Mouse (Mus musculus) liver, embryonic 12.5 days (tissue): ENCODE measurements at regions not wholly inside any gene's neighbourhood (a gene's known extent, or its start where the extent isn't known, plus 50 kb on each side); places are given as distances from the start of the nearest gene placed in this dataset.

Experiments
- ATAC-seq: fragments of 200-750 bp; cut with Nextera tagmentation; 2 replicates; pipeline ENCODE4 v1.8.0; 2017; ENCODE audit warnings: moderate number of reproducible peaks, mild to moderate bottlenecking, moderate library complexity
- H3K27ac ChIP-seq: fragments of 300-500 bp; sonication (generic); 2 replicates; pipeline ENCODE4 v1.5.1; 2016; ENCODE audit warnings: mild to moderate bottlenecking
- H3K27me3 ChIP-seq: fragments of 300-500 bp; sonication (generic); replicated peaks from 2 replicates; pipeline ENCODE4 v1.6.1; 2016; ENCODE audit warnings: mild to moderate bottlenecking, moderate library complexity
- H3K36me3 ChIP-seq: fragments of 300-500 bp; sonication (generic); 2 replicates; pipeline ENCODE4 v1.6.1; 2016; ENCODE audit warnings: mild to moderate bottlenecking, moderate library complexity
- H3K4me1 ChIP-seq: fragments of 300-500 bp; sonication (generic); 2 replicates; pipeline ENCODE4 v1.6.1; 2016
- H3K4me2 ChIP-seq: fragments of 300-500 bp; sonication (generic); 2 replicates; pipeline ENCODE4 v1.6.1; 2016; ENCODE audit warnings: mild to moderate bottlenecking, moderate library complexity
- H3K4me3 ChIP-seq: fragments of 300-500 bp; sonication (generic); 2 replicates; pipeline ENCODE4 v1.5.1; 2016; ENCODE audit warnings: mild to moderate bottlenecking, moderate library complexity
- H3K9ac ChIP-seq: fragments of 300-500 bp; sonication (generic); 2 replicates; pipeline ENCODE4 v1.6.1; 2016; ENCODE audit warnings: mild to moderate bottlenecking, moderate library complexity
- H3K9me3 ChIP-seq: fragments of 300-500 bp; sonication (generic); replicated peaks from 2 replicates; pipeline ENCODE4 v1.6.1; 2016; ENCODE audit warnings: mild to moderate bottlenecking, moderate library complexity
- WGBS: fragments of 180-500 bp; shearing (Covaris S2); methylation state at CpG from one replicate; pipeline ENCODE4 v1.1.7; 2016; ENCODE audit not compliant: insufficient replicate concordance; 5-methylcytosine and 5-hydroxymethylcytosine counted together

DNA sequence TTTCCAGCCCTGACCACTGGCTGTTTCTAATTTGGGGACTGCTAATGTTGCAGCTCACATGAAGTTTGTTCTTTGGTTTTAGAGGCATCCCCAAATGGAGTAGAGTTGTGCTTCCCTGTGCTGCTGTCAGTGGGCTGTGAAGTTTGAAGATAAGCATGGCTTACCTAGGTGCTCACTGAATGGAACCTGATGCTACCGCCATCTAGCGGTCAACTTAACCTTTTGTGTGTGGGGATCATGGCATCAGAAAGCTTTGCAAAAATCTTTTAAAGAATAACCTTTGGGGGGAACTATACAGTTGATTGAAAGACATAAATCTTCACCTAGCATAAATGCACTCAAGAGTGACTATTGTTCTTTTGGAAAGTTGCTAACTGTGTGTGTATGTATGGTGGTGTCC is 382.8 kb upstream of the Trpc7 start:
- H3K27me3 ChIP-seq, result 0 out of 2 replicates have a peak, but pooled peaks cover 6% of the 10 kb centered on the region
- no peaks in the 10 kb centered on the region for H3K9me3 ChIP-seq
- no peaks in the 10 kb centered on the region for H3K36me3 ChIP-seq
- H3K27ac ChIP-seq, result no peak overlapping the region
- ATAC-seq, result no peak
- no peak overlapping the region for H3K4me2 ChIP-seq
- H3K4me1 ChIP-seq, result no peaks in the 10 kb centered on the region
- H3K9ac ChIP-seq, result no peak overlapping the region
- no peak overlapping the region for H3K4me3 ChIP-seq
- 6% methylated on average over 2 of the region's 2 CpGs for WGBS

DNA sequence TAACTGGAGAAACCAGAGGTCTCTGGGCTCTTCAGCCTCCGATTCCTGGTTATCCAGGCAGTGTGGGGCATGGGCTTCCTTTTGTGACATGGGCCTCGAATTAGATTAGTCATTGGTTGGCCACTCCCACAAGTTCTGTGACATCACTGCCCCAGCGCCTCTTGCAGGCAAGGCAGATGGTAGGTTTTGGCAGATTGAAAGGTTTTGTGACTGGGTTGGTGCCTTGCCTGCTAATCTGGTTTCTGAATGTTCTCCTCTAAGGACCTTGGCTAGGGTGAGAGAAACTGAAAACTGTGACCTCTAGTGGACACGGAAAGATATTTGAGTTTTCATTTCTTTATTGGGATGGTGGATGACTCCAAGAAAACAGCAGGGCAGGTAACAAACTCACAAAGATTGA is 381.3 kb upstream of the Trpc7 start:
- 0 out of 2 replicates have a peak, but pooled peaks cover 2% of the 10 kb centered on the region for H3K27me3 ChIP-seq
- no peaks in the 10 kb centered on the region for H3K4me1 ChIP-seq
- no peak overlapping the region for H3K27ac ChIP-seq
- H3K36me3 ChIP-seq, result no peaks in the 10 kb centered on the region
- WGBS, result 43% methylated on average over 4 of the region's 4 CpGs
- no peak overlapping the region for H3K9ac ChIP-seq
- no peak for ATAC-seq
- no peak overlapping the region for H3K4me2 ChIP-seq
- no peak overlapping the region for H3K4me3 ChIP-seq
- no peaks in the 10 kb centered on the region for H3K9me3 ChIP-seq

DNA sequence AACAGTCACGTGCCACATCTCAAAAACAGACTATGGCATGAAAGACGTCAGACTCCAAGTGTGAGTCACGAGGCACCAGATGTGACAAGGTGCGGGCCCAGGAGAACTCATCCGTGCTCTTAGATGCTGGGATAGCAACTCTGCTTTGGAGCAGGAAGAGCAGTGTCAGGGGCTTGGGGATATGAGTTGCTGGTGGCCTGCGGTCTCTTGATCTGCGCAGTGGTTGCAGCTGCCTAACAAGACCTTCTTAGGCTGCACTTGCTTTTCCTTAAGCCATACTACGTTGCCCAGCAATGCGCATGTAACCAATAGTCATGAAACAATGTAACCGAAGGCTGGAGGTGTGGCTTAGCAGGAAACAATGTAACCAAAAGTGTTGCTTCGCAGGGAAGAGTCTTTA is 380.1 kb upstream of the Trpc7 start:
- no peaks in the 10 kb centered on the region for H3K27me3 ChIP-seq
- no peaks in the 10 kb centered on the region for H3K4me1 ChIP-seq
- no peak overlapping the region for H3K4me2 ChIP-seq
- no peak overlapping the region for H3K27ac ChIP-seq
- H3K4me3 ChIP-seq, result no peak overlapping the region
- H3K9me3 ChIP-seq, result no peaks in the 10 kb centered on the region
- no peak overlapping the region for H3K9ac ChIP-seq
- 73% methylated on average over 11 of the region's 11 CpGs for WGBS
- H3K36me3 ChIP-seq, result no peaks in the 10 kb centered on the region
- ATAC-seq, result no peak

DNA sequence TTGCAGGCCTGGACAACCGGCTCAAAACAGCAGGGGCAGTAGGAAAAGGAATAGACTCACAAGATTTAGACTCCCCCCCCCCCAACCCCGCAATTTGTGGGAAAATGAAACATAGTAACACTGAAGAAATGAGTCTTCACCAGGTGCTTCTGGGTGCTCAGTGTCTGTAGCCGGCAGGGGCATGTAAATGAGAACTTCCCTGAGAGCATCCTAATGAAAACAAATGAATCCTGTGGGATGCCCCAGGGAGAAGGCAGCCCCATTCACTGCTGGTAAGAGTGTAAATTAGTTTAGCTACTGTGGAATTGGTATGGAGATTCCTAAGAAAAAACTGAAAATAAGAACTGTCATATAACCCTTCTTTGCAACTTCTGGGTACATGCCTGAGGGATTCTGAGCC is 377.8 kb upstream of the Trpc7 start:
- no peaks in the 10 kb centered on the region for H3K27me3 ChIP-seq
- no peak overlapping the region for H3K4me2 ChIP-seq
- no peaks in the 10 kb centered on the region for H3K36me3 ChIP-seq
- 29% methylated on average over 3 of the region's 3 CpGs for whole genome bisulfite sequencing
- H3K27ac ChIP-seq, result no peak overlapping the region
- no peaks in the 10 kb centered on the region for H3K9me3 ChIP-seq
- H3K4me1 ChIP-seq, result no peaks in the 10 kb centered on the region
- H3K4me3 ChIP-seq, result no peak overlapping the region
- no peak for ATAC-seq
- H3K9ac ChIP-seq, result no peak overlapping the region

DNA sequence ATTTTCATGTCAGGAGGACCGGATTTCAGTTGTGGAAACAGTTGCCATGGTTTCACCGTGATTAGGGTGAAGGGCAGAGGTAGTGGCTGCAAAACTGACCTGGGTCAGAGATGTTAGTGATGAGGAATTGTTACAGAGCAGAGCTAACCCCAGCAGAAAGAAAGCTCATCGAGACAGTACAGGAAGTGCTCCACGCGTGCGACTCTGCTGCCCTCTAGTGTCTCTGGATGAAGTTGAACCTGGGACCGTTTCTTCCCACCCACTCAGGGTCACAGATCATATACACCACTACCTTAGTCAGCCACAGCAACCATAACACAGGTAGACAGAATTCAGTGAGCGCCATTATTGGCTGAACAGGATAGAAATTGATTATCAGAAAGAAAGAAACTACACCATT is 373.8 kb upstream of the Trpc7 start:
- Histone ChIP-seq H3K9me3 (no peaks in the 10 kb centered on the region), H3K36me3 (no peaks in the 10 kb centered on the region), H3K27me3 (no peaks in the 10 kb centered on the region), H3K27ac (no peak overlapping the region), H3K9ac (no peak overlapping the region), H3K4me2 (no peak overlapping the region), H3K4me1 (no peaks in the 10 kb centered on the region), H3K4me3 (no peak overlapping the region)
- ATAC-seq, result no peak
- 14% methylated on average over 8 of the region's 8 CpGs for WGBS

DNA sequence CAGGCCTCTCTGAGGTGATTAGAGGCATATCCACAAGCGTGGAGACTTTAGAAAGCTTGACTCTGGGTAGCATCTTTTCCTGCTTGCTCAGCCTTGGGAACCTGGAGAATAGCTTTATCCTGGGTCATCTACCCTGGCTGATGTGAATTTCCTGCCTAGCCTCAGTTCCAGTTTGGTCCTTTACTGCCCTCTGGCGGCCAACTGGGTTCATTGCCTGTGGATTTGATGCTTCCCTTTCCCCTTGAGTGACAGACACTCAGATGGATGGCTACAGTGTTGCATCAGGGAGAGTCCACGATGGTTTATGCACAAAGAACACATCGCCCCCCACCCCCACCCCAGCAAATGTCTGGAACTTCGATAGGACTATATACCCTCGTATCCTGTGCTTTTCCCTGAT is 364.1 kb upstream of the Trpc7 start:
- Histone ChIP-seq H3K9ac (no peak overlapping the region), H3K4me3 (no peak overlapping the region), H3K4me1 (no peaks in the 10 kb centered on the region), H3K27ac (no peak overlapping the region), H3K36me3 (no peaks in the 10 kb centered on the region), H3K27me3 (no peaks in the 10 kb centered on the region), H3K9me3 (no peaks in the 10 kb centered on the region), H3K4me2 (no peak overlapping the region)
- WGBS, result 5% methylated on average over 6 of the region's 6 CpGs
- no peak for ATAC-seq

DNA sequence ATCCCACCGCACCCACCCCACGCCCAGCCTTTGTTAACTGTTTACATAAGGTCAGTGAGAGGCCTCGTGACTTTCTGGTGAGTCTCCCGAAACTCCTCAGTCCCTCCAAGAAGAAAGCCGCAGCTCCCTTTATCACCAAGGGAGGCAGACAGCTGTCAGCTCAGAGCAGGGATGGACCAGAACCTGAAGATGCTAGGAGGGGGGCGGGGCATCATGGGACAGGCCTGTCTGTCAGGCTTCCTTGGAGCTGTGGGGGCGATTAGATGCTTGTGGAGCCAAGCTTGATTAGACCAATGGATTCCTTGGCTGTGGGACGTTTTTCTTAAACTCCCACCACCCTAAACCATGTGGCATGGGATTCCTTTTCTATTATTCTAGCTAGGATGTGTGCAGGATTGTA is 363.7 kb upstream of the Trpc7 start:
- no peaks in the 10 kb centered on the region for H3K36me3 ChIP-seq
- no peak for ATAC-seq
- 58% methylated on average over 8 of the region's 8 CpGs for WGBS

DNA sequence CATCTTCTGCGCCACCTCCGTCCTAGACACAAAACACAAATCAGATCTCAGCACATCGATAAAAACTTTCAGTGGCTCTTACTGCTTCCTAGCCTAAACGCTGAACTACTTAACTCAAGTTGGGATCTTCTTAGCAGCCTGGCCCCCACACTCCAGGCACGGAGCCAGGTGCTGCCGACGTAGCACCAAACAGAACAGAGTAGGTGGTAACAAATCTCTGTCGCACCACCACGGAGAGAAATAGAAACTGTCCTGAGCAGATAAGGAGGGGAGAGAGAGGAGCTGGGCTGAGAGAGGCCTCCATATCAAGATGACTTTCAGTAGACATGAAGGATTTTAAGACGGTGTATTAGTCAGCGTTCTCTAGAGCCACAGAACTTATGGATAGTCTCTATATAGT is 360.1 kb upstream of the Trpc7 start:
- no peak for ATAC-seq

More for the DNA sequence above, 363.7 kb upstream of the Trpc7 start:
- no peak overlapping the region for H3K4me3 ChIP-seq
- H3K9me3 ChIP-seq, result no peaks in the 10 kb centered on the region
- no peaks in the 10 kb centered on the region for H3K4me1 ChIP-seq
- no peak overlapping the region for H3K27ac ChIP-seq
- H3K27me3 ChIP-seq, result no peaks in the 10 kb centered on the region
- no peak overlapping the region for H3K9ac ChIP-seq
- no peak overlapping the region for H3K4me2 ChIP-seq

DNA sequence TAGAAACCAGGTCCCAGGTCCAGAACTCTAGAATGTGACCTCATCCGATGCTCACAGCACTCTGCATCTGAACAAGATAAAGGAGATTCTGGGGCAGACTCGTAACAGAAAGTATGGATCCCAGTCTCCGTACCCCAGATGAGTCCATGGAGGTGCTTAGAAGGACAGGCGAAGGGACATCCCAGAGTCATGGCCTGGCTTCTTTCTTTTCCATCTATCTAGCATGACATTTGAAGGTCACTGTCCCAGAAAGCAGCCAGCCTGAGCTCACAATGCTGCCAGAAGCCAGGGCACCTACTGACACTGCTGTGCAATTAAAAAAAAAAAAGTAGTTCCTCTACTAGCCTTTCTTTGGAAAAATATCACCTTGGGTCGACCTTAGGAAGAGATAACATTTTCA is 354.1 kb upstream of the Trpc7 start:
- 63% methylated on average over 5 of the region's 5 CpGs for WGBS
- no peak overlapping the region for H3K4me2 ChIP-seq
- no peak overlapping the region for H3K9ac ChIP-seq
- H3K27me3 ChIP-seq, result no peaks in the 10 kb centered on the region
- no peak overlapping the region for H3K27ac ChIP-seq
- no peaks in the 10 kb centered on the region for H3K4me1 ChIP-seq
- H3K4me3 ChIP-seq, result no peak overlapping the region
- ATAC-seq, result no peak
- peaks cover 5% of the 10 kb centered on the region; the same call in 1 of the 2 replicates for H3K9me3 ChIP-seq
- H3K36me3 ChIP-seq, result no peaks in the 10 kb centered on the region

More for the DNA sequence above, 360.1 kb upstream of the Trpc7 start:
- Histone ChIP-seq H3K9me3 (peaks cover 5% of the 10 kb centered on the region; the same call in 1 of the 2 replicates), H3K27me3 (no peaks in the 10 kb centered on the region), H3K27ac (no peak overlapping the region), H3K4me2 (no peak overlapping the region), H3K36me3 (no peaks in the 10 kb centered on the region), H3K4me3 (no peak overlapping the region), H3K4me1 (no peaks in the 10 kb centered on the region), H3K9ac (no peak overlapping the region)
- 75% methylated on average over 11 of the region's 11 CpGs for WGBS

DNA sequence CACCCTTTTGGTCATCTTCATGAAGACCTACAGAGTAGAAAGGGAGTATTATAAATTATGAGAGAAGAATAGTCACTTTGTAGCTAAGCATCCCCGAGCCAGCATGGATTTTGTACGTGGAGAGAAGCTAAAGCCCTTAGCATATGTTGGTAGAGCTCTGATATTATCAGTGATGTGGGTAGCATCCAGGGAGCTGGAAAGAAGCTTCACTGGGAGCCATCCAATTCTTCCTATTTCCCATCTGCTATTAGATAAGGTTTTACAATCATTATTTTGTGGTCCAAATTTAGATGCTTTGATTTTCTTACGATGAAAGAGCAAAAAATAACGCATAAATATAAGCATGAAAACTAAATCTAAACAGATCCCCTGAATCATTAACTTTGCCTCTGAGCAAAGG is 353.6 kb upstream of the Trpc7 start:
- H3K4me3 ChIP-seq, result no peak overlapping the region
- peaks cover 5% of the 10 kb centered on the region; the same call in 1 of the 2 replicates for H3K9me3 ChIP-seq
- no peak overlapping the region for H3K9ac ChIP-seq
- 63% methylated on average over 4 of the region's 4 CpGs for WGBS
- no peak overlapping the region for H3K27ac ChIP-seq
- H3K27me3 ChIP-seq, result no peaks in the 10 kb centered on the region
- ATAC-seq, result no peak
- H3K4me1 ChIP-seq, result no peaks in the 10 kb centered on the region
- no peak overlapping the region for H3K4me2 ChIP-seq
- no peaks in the 10 kb centered on the region for H3K36me3 ChIP-seq

DNA sequence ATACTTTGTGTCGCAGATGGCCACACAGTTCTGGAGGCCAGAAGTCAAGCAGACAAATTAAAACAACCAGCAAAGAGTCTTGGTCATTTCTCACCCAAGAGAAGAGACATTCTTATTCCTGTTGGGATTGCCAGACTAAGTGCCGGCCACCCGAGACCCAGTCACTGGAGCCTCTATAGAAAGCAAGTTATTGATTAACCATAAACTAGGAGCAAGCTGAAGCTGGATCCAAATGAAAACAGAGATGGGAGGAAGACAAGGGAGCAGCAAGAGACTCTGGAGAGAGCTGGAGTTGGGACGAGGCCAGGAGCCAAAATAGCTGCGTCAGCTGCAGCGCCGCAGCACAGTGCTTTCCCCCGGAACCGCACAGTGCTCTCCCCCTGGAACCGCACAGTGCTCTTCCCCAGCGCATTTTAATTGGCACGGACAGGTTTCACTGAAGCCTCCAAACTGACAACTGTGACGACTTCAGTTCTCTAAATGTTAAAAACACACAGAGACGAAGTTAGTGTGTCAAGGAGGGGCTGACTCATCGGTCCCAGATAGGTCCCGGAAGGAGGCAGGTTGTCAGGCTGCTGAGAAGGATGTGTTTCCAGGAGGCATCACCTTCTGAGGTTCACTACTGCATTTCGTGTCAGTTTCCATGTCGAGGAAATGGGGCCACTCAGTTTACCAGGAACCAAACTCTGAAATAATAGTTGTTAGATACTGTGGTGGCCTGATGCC is 350.6 kb upstream of the Trpc7 start:
- WGBS, result 61% methylated on average over 18 of the region's 18 CpGs
- H3K4me2 ChIP-seq, result no peak overlapping the region
- no peaks in the 10 kb centered on the region for H3K9me3 ChIP-seq
- no peak for ATAC-seq
- no peak overlapping the region for H3K4me3 ChIP-seq
- no peak overlapping the region for H3K27ac ChIP-seq
- H3K4me1 ChIP-seq, result no peaks in the 10 kb centered on the region
- H3K36me3 ChIP-seq, result no peaks in the 10 kb centered on the region
- no peak overlapping the region for H3K9ac ChIP-seq
- no peaks in the 10 kb centered on the region for H3K27me3 ChIP-seq

DNA sequence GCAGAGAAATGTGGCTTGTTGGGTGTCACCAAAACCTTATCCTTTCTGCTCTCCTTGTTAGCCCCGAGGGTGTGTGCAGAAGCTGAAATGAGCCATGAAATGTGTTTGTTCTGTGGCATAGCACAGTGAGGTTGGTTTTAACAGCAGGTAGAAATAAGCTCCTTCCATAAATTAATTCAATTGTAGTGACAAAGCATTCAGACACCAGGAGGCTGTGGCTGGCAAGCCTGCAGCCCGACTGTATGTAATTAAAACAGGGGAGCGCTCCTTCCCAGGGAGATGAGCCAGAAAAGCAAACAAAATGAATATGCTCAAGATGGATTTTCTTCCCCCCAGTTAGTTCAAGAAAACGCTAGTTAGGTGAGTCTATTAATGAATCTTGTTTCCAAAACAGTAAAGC is 341.1 kb upstream of the Trpc7 start:
- no peak for ATAC-seq
- H3K27ac ChIP-seq, result no peak overlapping the region
- H3K4me2 ChIP-seq, result no peak overlapping the region
- WGBS, result 47% methylated on average over 4 of the region's 4 CpGs
- H3K9me3 ChIP-seq, result no peaks in the 10 kb centered on the region
- no peaks in the 10 kb centered on the region for H3K27me3 ChIP-seq
- no peak overlapping the region for H3K9ac ChIP-seq
- H3K4me3 ChIP-seq, result no peak overlapping the region
- H3K36me3 ChIP-seq, result no peaks in the 10 kb centered on the region
- H3K4me1 ChIP-seq, result no peaks in the 10 kb centered on the region

DNA sequence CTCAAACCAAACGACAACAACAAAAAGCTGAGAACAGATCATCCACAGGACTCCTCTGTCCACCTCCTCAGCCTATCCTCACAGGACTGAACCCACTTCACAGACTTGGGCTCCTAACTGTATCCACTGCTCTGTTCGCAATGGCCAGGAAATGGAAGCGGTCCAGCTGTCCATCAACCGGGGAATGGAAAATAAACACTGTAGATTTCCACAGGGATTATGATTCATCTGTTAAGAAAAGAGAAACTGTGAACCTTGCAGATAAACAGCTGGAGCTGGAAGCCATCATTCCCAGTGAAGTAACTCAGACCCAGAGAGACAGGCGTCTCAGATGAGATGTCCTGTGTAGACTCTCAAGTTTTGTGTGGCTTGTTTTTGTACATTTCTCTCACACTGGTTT is 340.4 kb upstream of the Trpc7 start:
- Histone ChIP-seq H3K4me1 (no peaks in the 10 kb centered on the region), H3K27me3 (no peaks in the 10 kb centered on the region), H3K9me3 (no peaks in the 10 kb centered on the region), H3K4me3 (no peak overlapping the region), H3K27ac (no peak overlapping the region), H3K36me3 (no peaks in the 10 kb centered on the region), H3K4me2 (no peak overlapping the region), H3K9ac (no peak overlapping the region)
- ATAC-seq, result no peak
- 72% methylated on average over 5 of the region's 5 CpGs for WGBS
